Mouse (Mus musculus) ES-Bruce4 (cell line): Measurements from ENCODE around the gene Runx2. TPM values are rescaled to one million over a fixed set of nuclear protein-coding genes. Genes with fewer than 3 reads are reported as not detected.
A peak's percentile ranks its signal among the peaks of the same experiment; 100 is the strongest.

Experiments used
- H3K27ac ChIP-seq: 2 replicates; pipeline ENCODE4 v1.5.1; 2012; ENCODE audit warnings: low read length, inconsistent platforms; ENCODE audit not compliant: insufficient read depth
- H3K27me3 ChIP-seq: 2 replicates; pipeline ENCODE4 v1.6.1; 2012; ENCODE audit warnings: mild to moderate bottlenecking, low read length, inconsistent platforms; ENCODE audit not compliant: control insufficient read depth, poor library complexity, insufficient read depth, severe bottlenecking
- H3K36me3 ChIP-seq: 2 replicates; pipeline ENCODE4 v1.6.1; 2012; ENCODE audit warnings: inconsistent platforms, mild to moderate bottlenecking, low read length, moderate library complexity; ENCODE audit not compliant: control insufficient read depth, poor library complexity, insufficient read depth, severe bottlenecking
- H3K4me1 ChIP-seq: one replicate; pipeline ENCODE4 v1.8.1; 2011; ENCODE audit warnings: low read length; ENCODE audit not compliant: control insufficient read depth, insufficient read depth
- H3K4me3 ChIP-seq: 2 replicates; pipeline ENCODE4 v1.5.1; 2011; ENCODE audit warnings: low read depth, mild to moderate bottlenecking, low read length
- H3K9ac ChIP-seq: 2 replicates; pipeline ENCODE4 v1.6.1; 2012; ENCODE audit warnings: low read depth, mild to moderate bottlenecking, inconsistent platforms; ENCODE audit not compliant: poor library complexity, severe bottlenecking
- H3K9me3 ChIP-seq: replicated peaks from 2 replicates; pipeline ENCODE4 v1.6.1; 2012; ENCODE audit warnings: mild to moderate bottlenecking, low read length, inconsistent platforms; ENCODE audit not compliant: control insufficient read depth, poor library complexity, insufficient read depth, severe bottlenecking
- CTCF ChIP-seq: IDR thresholded peaks from one replicate; pipeline ENCODE4 v1.8.1; 2011; ENCODE audit warnings: low read depth, low read length
- EP300 ChIP-seq: IDR thresholded peaks from 2 replicates; pipeline ENCODE4 v1.6.1; 2011; ENCODE audit warnings: low read depth, low read length; ENCODE audit not compliant: insufficient read depth
- POLR2A ChIP-seq: IDR thresholded peaks from one replicate; pipeline ENCODE4 v1.8.1; 2011; ENCODE audit warnings: low read length; ENCODE audit not compliant: insufficient read depth
- polyA plus RNA-seq: library from polyadenylated mRNA; stranded (reverse); fragments of >200 nt; gene quantifications from 2 replicates; pipeline ENCODE4 v1.2.4, GENCODE M21; 2011; ENCODE audit warnings: low read depth; ENCODE audit not compliant: missing spikeins, insufficient read depth, insufficient read length

Runx2 gene
- polyA plus RNA-seq, 1 experiment: 0.39 TPM

GRCm38 (mm10) chr17:44766975-44767374 lies 47.6 kb downstream of the Runx2 start:
- no peaks in the 10 kb centered on the region for H3K36me3 ChIP-seq
- H3K27ac ChIP-seq: no peak overlapping the region
- H3K9ac ChIP-seq: no peak overlapping the region
- no peaks in the 10 kb centered on the region for H3K4me1 ChIP-seq
- no peaks in the 10 kb centered on the region for H3K9me3 ChIP-seq
- no peak overlapping the region for H3K4me3 ChIP-seq
- TF ChIP-seq POLR2A (no peak), EP300 (no peak), CTCF (no peak)
- H3K27me3 ChIP-seq: no peaks in the 10 kb centered on the region; the same call in 1 of the 2 replicates

GRCm38 (mm10) chr17:44766318-44766717 lies 48.3 kb downstream of the Runx2 start:
- TF ChIP-seq EP300: no peak
- TF ChIP-seq CTCF: no peak
- TF ChIP-seq POLR2A: no peak
- no peak overlapping the region for H3K9ac ChIP-seq
- H3K27ac ChIP-seq: no peak overlapping the region
- H3K4me1 ChIP-seq: no peaks in the 10 kb centered on the region
- H3K27me3 ChIP-seq: no peaks in the 10 kb centered on the region; the same call in 1 of the 2 replicates
- H3K4me3 ChIP-seq: no peak overlapping the region
- H3K36me3 ChIP-seq: no peaks in the 10 kb centered on the region
- no peaks in the 10 kb centered on the region for H3K9me3 ChIP-seq

GRCm38 (mm10) chr17:44745378-44745777 lies 69.2 kb downstream of the Runx2 start:
- Histone ChIP-seq H3K4me3 (no peak overlapping the region), H3K27ac (no peak overlapping the region), H3K9ac (no peak overlapping the region), H3K9me3 (no peaks in the 10 kb centered on the region), H3K27me3 (no peaks in the 10 kb centered on the region), H3K4me1 (no peaks in the 10 kb centered on the region), H3K36me3 (no peaks in the 10 kb centered on the region)
- TF ChIP-seq EP300: no peak
- TF ChIP-seq CTCF: no peak
- no peak for TF ChIP-seq POLR2A

- H3K9me3 ChIP-seq: no peaks in the 10 kb centered on the region
- no peaks in the 10 kb centered on the region for H3K36me3 ChIP-seq
- H3K4me1 ChIP-seq: no peaks in the 10 kb centered on the region
- no peak for TF ChIP-seq POLR2A
- TF ChIP-seq EP300: no peak
- TF ChIP-seq CTCF: peak; percentile 84
- no peak overlapping the region for H3K27ac ChIP-seq
- peaks cover 1% of the 10 kb centered on the region; the same call in 1 of the 2 replicates for H3K27me3 ChIP-seq
- H3K4me3 ChIP-seq: no peak overlapping the region
- no peak overlapping the region for H3K9ac ChIP-seq
Measured at GRCm38 (mm10) chr17:44743780-44744179, 70.8 kb downstream of the Runx2 start.

GRCm38 (mm10) chr17:44742246-44742645 lies 72.4 kb downstream of the Runx2 start:
- no peak for TF ChIP-seq POLR2A
- no peak for TF ChIP-seq EP300
- no peak for TF ChIP-seq CTCF
- peaks cover 8% of the 10 kb centered on the region for H3K27me3 ChIP-seq
- H3K4me1 ChIP-seq: no peaks in the 10 kb centered on the region
- H3K27ac ChIP-seq: no peak overlapping the region
- H3K9ac ChIP-seq: no peak overlapping the region
- H3K36me3 ChIP-seq: no peaks in the 10 kb centered on the region
- H3K4me3 ChIP-seq: no peak overlapping the region
- no peaks in the 10 kb centered on the region for H3K9me3 ChIP-seq

GRCm38 (mm10) chr17:44738121-44738637 lies 76.4 kb downstream of the Runx2 start:
- H3K4me1 ChIP-seq: no peaks in the 10 kb centered on the region
- no peaks in the 10 kb centered on the region for H3K9me3 ChIP-seq
- H3K4me3 ChIP-seq: peak overlapping the region; percentile 24
- no peak for TF ChIP-seq EP300
- H3K36me3 ChIP-seq: no peaks in the 10 kb centered on the region
- H3K27me3 ChIP-seq: peaks cover 16% of the 10 kb centered on the region
- no peak overlapping the region for H3K27ac ChIP-seq
- H3K9ac ChIP-seq: no peak overlapping the region
